Mouse (Mus musculus) ES-Bruce4 (cell line): ENCODE results near the gene Acer3.

Experiments used
- CTCF ChIP-seq: IDR thresholded peaks from one replicate; pipeline ENCODE4 v1.8.1; 2011; ENCODE audit warnings: low read depth, low read length
- POLR2A ChIP-seq: IDR thresholded peaks from one replicate; pipeline ENCODE4 v1.8.1; 2011; ENCODE audit warnings: low read length; ENCODE audit not compliant: insufficient read depth

GRCm38 (mm10) chr7:98172661-98173060 lies 148.3 kb downstream of the Acer3 start:
- no peak for TF ChIP-seq POLR2A
- TF ChIP-seq CTCF, result no peak
